Mouse (Mus musculus) thymus, postnatal 36 days (tissue): ENCODE results near the gene Olfr419.

Experiments used
- DNase-seq, 2 experiments: peaks; one replicate each; pipeline ENCODE4 v3.0.0; 2022; ENCODE audit warnings: mixed read lengths in 2 of 2

The Olfr419 gene

DNA sequence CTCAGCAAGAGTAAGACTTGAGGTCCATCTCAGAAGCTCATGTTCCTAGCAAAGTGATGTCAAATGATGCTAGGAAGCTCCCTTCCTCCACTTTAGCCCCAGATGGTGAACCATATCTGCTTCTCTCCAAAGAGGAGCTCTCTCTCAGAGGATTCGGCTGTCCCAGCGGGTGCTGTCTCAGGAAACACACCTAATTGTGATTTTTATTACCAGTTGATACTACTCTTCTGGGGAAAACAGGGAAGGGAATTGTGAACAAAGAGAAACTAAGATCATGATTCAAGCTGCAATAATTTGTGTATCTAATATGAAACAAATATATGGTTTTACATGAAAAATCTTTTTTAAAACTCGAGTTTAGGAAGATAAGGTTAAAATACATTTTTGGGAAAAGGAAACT is at the start of gene Olfr419:
Gene Olfr419 (minus strand): TSS at position 101 of the 400 bp plus-strand sequence.
- no peak for DNase-seq

- no peak for DNase-seq
These were observed 18.8 kb upstream of the Olfr419 start for GRCm38 (mm10) chr1:174270643-174271042.

- DNase-seq: no peak
These were observed 17.3 kb upstream of the Olfr419 start for GRCm38 (mm10) chr1:174269162-174269561.

GRCm38 (mm10) chr1:174267816-174268215 is 16.0 kb upstream of the Olfr419 start:
- no peak for DNase-seq

DNA sequence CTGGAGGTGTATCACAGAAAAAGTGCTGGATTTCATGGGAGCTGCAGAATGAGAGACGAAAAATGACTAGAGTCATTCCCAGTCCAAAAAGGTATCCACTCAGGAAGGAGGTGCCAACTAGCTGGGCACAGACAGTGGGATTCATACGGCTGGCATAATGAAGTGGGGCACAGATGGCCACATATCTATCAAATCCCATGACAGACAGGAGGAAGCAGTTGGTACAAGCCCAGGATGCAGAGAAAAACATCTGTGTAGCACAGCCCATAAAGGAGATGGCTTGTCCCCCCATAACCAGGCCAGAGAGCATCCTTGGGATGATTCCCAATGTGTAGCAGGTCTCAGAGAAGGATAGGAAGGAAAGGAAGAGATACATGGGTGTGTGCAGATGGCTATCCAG is 1.5 kb downstream of the Olfr419 start:
- DNase-seq: no peak

GRCm38 (mm10) chr1:174247170-174247569 is 4.7 kb downstream of the Olfr419 start:
- DNase-seq: no peak

DNA sequence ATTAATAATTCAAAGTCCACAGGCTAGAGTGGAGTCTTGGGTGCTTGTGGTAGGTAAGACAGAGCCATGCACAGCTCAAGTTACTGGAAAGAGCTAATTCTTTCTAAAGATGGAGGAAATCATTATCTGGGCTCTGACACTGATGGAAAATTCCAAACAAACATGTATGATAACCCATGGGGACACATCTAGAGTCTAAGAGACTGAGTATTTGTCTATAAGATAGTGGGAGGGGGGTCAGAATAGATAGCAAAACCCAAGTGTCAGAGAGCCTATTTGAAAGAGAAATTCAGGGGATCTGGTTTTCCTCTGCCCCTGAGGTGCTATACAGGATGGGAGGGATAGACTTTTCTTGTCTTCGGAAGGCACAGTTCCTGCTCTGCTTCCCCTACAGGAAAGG is 5.8 kb downstream of the Olfr419 start:
- DNase-seq: no peak

DNA sequence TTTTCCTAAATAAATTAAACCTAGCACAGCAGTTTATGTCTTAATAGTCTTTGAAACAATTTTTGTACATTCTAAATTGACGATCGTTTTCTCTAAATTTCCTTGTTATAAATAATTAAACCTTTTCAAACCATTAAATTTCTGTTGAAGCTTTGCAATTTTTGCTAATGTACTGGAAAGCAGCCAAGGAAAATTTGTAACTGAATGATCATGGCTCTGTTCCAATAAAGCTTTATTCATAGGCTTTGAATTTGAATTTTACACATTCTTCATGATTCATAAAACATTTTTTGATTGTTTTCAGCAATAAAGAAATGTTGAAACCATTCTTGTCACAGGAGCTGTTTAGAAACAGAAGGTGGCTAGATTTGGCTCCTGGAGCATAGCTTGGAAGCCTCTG is 7.2 kb downstream of the Olfr419 start:
- no peak for DNase-seq

DNA sequence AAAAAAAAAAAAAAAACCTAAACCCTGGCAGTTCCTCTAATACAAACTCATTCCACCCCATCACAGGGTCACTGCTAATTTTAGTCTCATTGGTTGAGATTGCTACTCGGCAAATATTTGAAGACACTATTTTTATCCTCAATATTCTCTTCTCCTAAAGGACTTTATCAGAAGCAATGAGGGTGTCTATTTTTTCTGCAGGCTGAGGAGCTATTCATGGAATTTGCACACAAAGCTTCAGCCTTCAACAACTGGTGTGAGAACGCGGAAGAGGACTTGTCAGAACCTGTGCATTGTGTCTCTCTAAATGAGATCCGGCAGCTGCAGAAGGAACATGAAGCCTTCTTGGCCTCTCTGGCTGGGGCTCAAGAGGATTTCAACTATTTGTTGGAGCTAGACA is 11.9 kb downstream of the Olfr419 start:
- DNase-seq: no peak

- DNase-seq: no peak
These were observed 35.2 kb downstream of the Olfr419 start for GRCm38 (mm10) chr1:174216528-174217204.

- no peak for DNase-seq
These were observed 36.4 kb downstream of the Olfr419 start for GRCm38 (mm10) chr1:174215270-174216038.

DNA sequence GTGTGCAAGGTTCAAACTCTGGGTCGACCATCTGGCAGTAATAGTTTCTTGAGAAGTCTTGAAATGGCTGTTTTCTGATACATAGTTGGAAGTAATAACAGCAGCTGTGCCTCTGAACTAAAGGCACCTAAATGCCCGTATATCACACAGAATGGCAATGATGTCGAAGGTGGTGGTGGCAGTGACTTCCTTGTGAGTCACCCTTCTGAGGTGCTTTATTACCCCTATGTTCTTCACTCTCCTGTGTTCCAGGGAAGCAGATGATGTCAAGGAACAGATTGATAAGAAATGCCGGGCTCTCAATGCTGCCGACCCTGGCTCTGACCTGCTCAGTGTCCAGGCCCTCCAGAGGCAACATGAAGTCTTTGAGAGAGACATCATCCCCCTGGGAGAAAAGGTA is 39.6 kb downstream of the Olfr419 start:
- no peak for DNase-seq

- no peak for DNase-seq
These were observed 47.2 kb downstream of the Olfr419 start for GRCm38 (mm10) chr1:174204699-174205098.
